Mouse (Mus musculus) hindbrain, embryonic 16.5 days (tissue): ENCODE results near the gene Pik3r2. TPM values are rescaled to one million over a fixed set of nuclear protein-coding genes. Genes with fewer than 3 reads are reported as not detected.

ENCODE experiments used
- ATAC-seq: fragments of 200-750 bp; cut with Nextera tagmentation; 2 replicates; pipeline ENCODE4 v1.8.0; 2017; ENCODE audit warnings: moderate TSS enrichment, moderate library complexity
- H3K27ac ChIP-seq: fragments of 300-500 bp; sonication (generic); 2 replicates; pipeline ENCODE4 v1.5.1; 2014; ENCODE audit warnings: low read depth, mild to moderate bottlenecking, control low read depth, low read length, moderate library complexity
- H3K27me3 ChIP-seq: fragments of 300-500 bp; sonication (generic); replicated peaks from 2 replicates; pipeline ENCODE4 v1.6.1; 2014; ENCODE audit warnings: low read length; ENCODE audit not compliant: control insufficient read depth, insufficient read depth
- H3K36me3 ChIP-seq: fragments of 300-500 bp; sonication (generic); 2 replicates; pipeline ENCODE4 v1.6.1; 2014; ENCODE audit warnings: mild to moderate bottlenecking, low read length, moderate library complexity, mixed read lengths; ENCODE audit not compliant: control insufficient read depth, insufficient read depth
- H3K4me1 ChIP-seq: fragments of 300-500 bp; sonication (generic); 2 replicates; pipeline ENCODE4 v1.6.1; 2014; ENCODE audit warnings: low read depth, low read length; ENCODE audit not compliant: control insufficient read depth, insufficient read depth
- H3K4me2 ChIP-seq: fragments of 300-500 bp; sonication (generic); 2 replicates; pipeline ENCODE4 v1.6.1; 2014; ENCODE audit warnings: mild to moderate bottlenecking, low read length, control low read depth, moderate library complexity
- H3K4me3 ChIP-seq: fragments of 300-500 bp; sonication (generic); 2 replicates; pipeline ENCODE4 v1.5.1; 2014; ENCODE audit warnings: mild to moderate bottlenecking, low read length, control low read depth, moderate library complexity
- H3K9ac ChIP-seq: fragments of 300-500 bp; sonication (generic); 2 replicates; pipeline ENCODE4 v1.6.1; 2014; ENCODE audit warnings: low read depth, mild to moderate bottlenecking, control low read depth, low read length, moderate library complexity
- H3K9me3 ChIP-seq: fragments of 300-500 bp; sonication (generic); 2 replicates; pipeline ENCODE4 v1.6.1; 2014; ENCODE audit warnings: mild to moderate bottlenecking, low read length, moderate library complexity; ENCODE audit not compliant: control insufficient read depth
- WGBS: fragments of 180-500 bp; shearing (Covaris S2); extraction: QIAGEN DNeasy Blood & Tissue Kit; methylation state at CpG from one replicate; pipeline ENCODE4 v1.1.7; 2014; 5-methylcytosine and 5-hydroxymethylcytosine counted together
- polyA plus RNA-seq: library from polyadenylated mRNA; unstranded; fragments of >200 nt; fragmentation: Nextera tagmentation; extraction: Ambion mirVana; gene quantifications from 2 replicates; pipeline ENCODE4 v1.2.1, GENCODE M21; 2015

Gene Pik3r2
- polyA plus RNA-seq, 1 experiment from 2014 or later = 115 TPM

- Histone ChIP-seq H3K27ac (no peak overlapping the region), H3K4me2 (no peak overlapping the region), H3K9ac (no peak overlapping the region), H3K4me3 (no peak overlapping the region), H3K9me3 (no peaks in the 10 kb centered on the region), H3K27me3 (peaks cover 18% of the 10 kb centered on the region), H3K36me3 (no peaks in the 10 kb centered on the region), H3K4me1 (peaks cover 2% of the 10 kb centered on the region; the same call in 1 of the 2 replicates)
- no peak for ATAC-seq
- 66% methylated on average over 4 of the region's 4 CpGs for WGBS
Measured at GRCm38 (mm10) chr8:70812885-70813284, 36.4 kb upstream of the Pik3r2 start.

GRCm38 (mm10) chr8:70812055-70812454, 35.5 kb upstream of the Pik3r2 start:
- Histone ChIP-seq H3K4me1 (peaks cover 1% of the 10 kb centered on the region; the same call in 1 of the 2 replicates), H3K36me3 (no peaks in the 10 kb centered on the region), H3K27me3 (peaks cover 17% of the 10 kb centered on the region), H3K9ac (no peak overlapping the region), H3K9me3 (no peaks in the 10 kb centered on the region), H3K27ac (no peak overlapping the region), H3K4me2 (no peak overlapping the region), H3K4me3 (no peak overlapping the region)
- no peak for ATAC-seq
- 35% methylated on average over 4 of the region's 4 CpGs for WGBS

- Histone ChIP-seq H3K4me1 (no peaks in the 10 kb centered on the region), H3K36me3 (no peaks in the 10 kb centered on the region), H3K4me2 (no peak overlapping the region), H3K27ac (no peak overlapping the region), H3K9ac (no peak overlapping the region), H3K9me3 (no peaks in the 10 kb centered on the region), H3K27me3 (peaks cover 11% of the 10 kb centered on the region), H3K4me3 (no peak overlapping the region)
- 80% methylated on average over 20 of the region's 20 CpGs for WGBS
- no peak for ATAC-seq
Measured at GRCm38 (mm10) chr8:70810962-70811680, 34.6 kb upstream of the Pik3r2 start.

- peaks cover 17% of the 10 kb centered on the region for H3K27me3 ChIP-seq
- H3K36me3 ChIP-seq = no peaks in the 10 kb centered on the region
- no peak overlapping the region for H3K27ac ChIP-seq
- H3K4me1 ChIP-seq = peaks cover 6% of the 10 kb centered on the region
- WGBS = 79% methylated on average over 8 of the region's 8 CpGs
- no peak overlapping the region for H3K9ac ChIP-seq
- no peaks in the 10 kb centered on the region for H3K9me3 ChIP-seq
- no peak overlapping the region for H3K4me3 ChIP-seq
- H3K4me2 ChIP-seq = no peak overlapping the region
- no peak for ATAC-seq
Measured at GRCm38 (mm10) chr8:70808955-70809701, 32.6 kb upstream of the Pik3r2 start.

GRCm38 (mm10) chr8:70808239-70808638, 31.7 kb upstream of the Pik3r2 start, which contains the start of gene Il12rb1:
Il12rb1 (plus strand) TSS chr8:70808449.
- no peak within 1 kb of the TSS for H3K4me2 ChIP-seq
- no peaks in the 10 kb centered on the region; the same call in 1 of the 2 replicates for H3K9me3 ChIP-seq
- no peak within 1 kb of the TSS for H3K9ac ChIP-seq
- peaks cover 16% of the 10 kb centered on the region for H3K27me3 ChIP-seq
- H3K4me1 ChIP-seq = peaks cover 12% of the 10 kb centered on the region
- H3K4me3 ChIP-seq = no peak within 1 kb of the TSS
- no peak for ATAC-seq
- H3K27ac ChIP-seq = no peak within 1 kb of the TSS
- H3K36me3 ChIP-seq = no peaks in the 10 kb centered on the region
- WGBS = 58% methylated on average over 5 of the region's 5 CpGs

- no peaks in the 10 kb centered on the region; the same call in 1 of the 2 replicates for H3K9me3 ChIP-seq
- no peak overlapping the region for H3K4me2 ChIP-seq
- H3K27me3 ChIP-seq = peaks cover 21% of the 10 kb centered on the region
- no peak overlapping the region for H3K9ac ChIP-seq
- ATAC-seq = no peak
- H3K36me3 ChIP-seq = no peaks in the 10 kb centered on the region
- no peak overlapping the region for H3K4me3 ChIP-seq
- no peak overlapping the region for H3K27ac ChIP-seq
- WGBS = 50% methylated on average over 1 of the region's 1 CpGs
- H3K4me1 ChIP-seq = peaks cover 12% of the 10 kb centered on the region
Measured at GRCm38 (mm10) chr8:70807304-70807703, 30.8 kb upstream of the Pik3r2 start.

- Histone ChIP-seq H3K9ac (no peak overlapping the region), H3K4me2 (no peak overlapping the region), H3K9me3 (no peaks in the 10 kb centered on the region; the same call in 1 of the 2 replicates), H3K36me3 (no peaks in the 10 kb centered on the region), H3K4me3 (no peak overlapping the region), H3K4me1 (peaks cover 12% of the 10 kb centered on the region), H3K27me3 (peaks cover 23% of the 10 kb centered on the region), H3K27ac (no peak overlapping the region)
- 85% methylated on average over 4 of the region's 4 CpGs for WGBS
- ATAC-seq = no peak
Measured at GRCm38 (mm10) chr8:70806541-70806940, 30.0 kb upstream of the Pik3r2 start.

GRCm38 (mm10) chr8:70804481-70805206, 28.1 kb upstream of the Pik3r2 start, which contains the start of gene Mast3:
Mast3 (minus strand) TSS chr8:70805054.
- H3K4me3 ChIP-seq = peak within 1 kb of the TSS; percentile 57
- 1% methylated on average over 45 of the region's 45 CpGs for WGBS
- ATAC-seq = peak; percentile 88

More at GRCm38 (mm10) chr8:70804481-70805206, 28.1 kb upstream of the Pik3r2 start, which contains the start of gene Mast3:
- H3K9me3 ChIP-seq = no peaks in the 10 kb centered on the region; the same call in 1 of the 2 replicates
- H3K9ac ChIP-seq = peak within 1 kb of the TSS; percentile 63
- H3K27me3 ChIP-seq = peaks cover 26% of the 10 kb centered on the region
- H3K27ac ChIP-seq = no peak within 1 kb of the TSS
- H3K36me3 ChIP-seq = no peaks in the 10 kb centered on the region
- peak within 1 kb of the TSS; percentile 87 for H3K4me2 ChIP-seq
- peaks cover 12% of the 10 kb centered on the region for H3K4me1 ChIP-seq
